Mouse (Mus musculus) ES-E14 (cell line): Measurements from ENCODE around the gene Zfp36.

Experiments used
- CHD2 ChIP-seq: IDR thresholded peaks from 2 replicates; pipeline ENCODE4 v1.6.1; 2014; ENCODE audit warnings: mild to moderate bottlenecking, low read depth, low read length, inconsistent platforms
- HCFC1 ChIP-seq: IDR thresholded peaks from 2 replicates; pipeline ENCODE4 v1.6.1; 2012; ENCODE audit warnings: low read length, inconsistent platforms, borderline replicate concordance; ENCODE audit not compliant: insufficient read depth
- MAFK ChIP-seq: IDR thresholded peaks from 2 replicates; pipeline ENCODE4 v1.6.1; 2014; ENCODE audit warnings: mild to moderate bottlenecking, low read depth, low read length, inconsistent platforms; ENCODE audit not compliant: insufficient read depth
- ZC3H11A ChIP-seq: IDR thresholded peaks from 2 replicates; pipeline ENCODE4 v1.6.1; 2012; ENCODE audit warnings: low read depth, mild to moderate bottlenecking, inconsistent platforms, low read length, borderline replicate concordance
- ZNF384 ChIP-seq: IDR thresholded peaks from 2 replicates; pipeline ENCODE4 v1.6.1; 2012; ENCODE audit warnings: low read depth, low read length, inconsistent platforms

DNA sequence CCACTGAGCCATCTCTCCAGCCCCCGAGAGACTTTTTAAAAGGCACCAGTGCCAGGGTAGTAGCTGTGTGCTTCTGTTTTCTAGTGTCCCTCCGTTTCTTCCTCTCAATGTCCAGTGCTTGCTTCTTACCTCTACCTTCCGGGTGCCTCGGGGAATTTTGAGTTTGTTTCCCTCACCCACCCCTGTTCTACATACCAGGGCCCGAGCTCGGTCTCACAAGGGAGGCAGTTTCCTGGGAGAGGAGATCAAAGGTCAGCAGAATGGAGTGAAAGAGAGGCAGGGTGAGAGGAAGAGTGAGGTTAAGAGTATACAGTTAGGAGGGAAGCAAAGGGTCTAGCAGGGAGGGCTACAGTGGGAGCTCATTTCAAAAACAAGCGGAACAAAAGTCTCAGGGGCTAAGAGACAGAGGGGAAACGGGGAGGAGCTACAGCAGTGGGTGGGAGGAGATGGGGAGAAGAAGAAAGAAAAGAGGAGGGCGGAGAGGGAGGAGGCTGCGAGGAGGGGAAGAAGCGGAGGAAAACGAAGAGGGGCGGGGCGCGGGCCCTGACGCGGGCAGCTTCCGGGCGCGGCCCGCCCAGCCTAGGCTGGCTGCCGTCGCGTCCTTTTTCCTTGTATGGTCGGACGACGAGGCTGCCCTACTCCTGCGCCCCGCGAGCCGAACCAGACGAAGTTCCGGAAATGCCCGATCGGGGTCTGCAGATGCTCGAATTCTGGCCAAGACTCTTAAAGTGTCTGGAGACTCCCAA, 4.7 kb downstream of the Zfp36 start:
- TF ChIP-seq ZC3H11A: no peak
- no peak for TF ChIP-seq HCFC1
- no peak for TF ChIP-seq MAFK
- TF ChIP-seq ZNF384: no peak
- TF ChIP-seq CHD2: no peak
